Mouse (Mus musculus) MEL (cell line): ENCODE measurements at regions not wholly inside any gene's neighbourhood (a gene's known extent, or its start where the extent isn't known, plus 50 kb on each side); places are given as distances from the start of the nearest gene placed in this dataset.

Source experiments
- DNase-seq: peaks from one replicate; pipeline ENCODE4 v3.0.0; 2011; ENCODE audit warnings: low read depth, low spot score
- H3K27ac ChIP-seq: 2 replicates; pipeline ENCODE4 v1.5.1; 2012; ENCODE audit warnings: low read depth, mild to moderate bottlenecking, control low read depth, low read length, moderate library complexity; ENCODE audit not compliant: control insufficient read depth
- H3K27me3 ChIP-seq, 2 experiments: fragments of 150-350 bp in 1 of 2; sonication (generic) in 1 of 2; 2 replicates each; pipeline ENCODE4 v1.6.1; 2012; ENCODE audit warnings: low read length in 2 of 2, mild to moderate bottlenecking in 2 of 2, improper control_type of control experiment in 1 of 2, moderate library complexity in 1 of 2; ENCODE audit not compliant: insufficient read depth in 2 of 2, control insufficient read depth in 1 of 2
- H3K36me3 ChIP-seq, 2 experiments: 2 replicates each; pipeline ENCODE4 v1.6.1; 2012 to 2014; ENCODE audit warnings: low read length in 2 of 2, improper control_type of control experiment in 1 of 2, inconsistent platforms in 1 of 2, mild to moderate bottlenecking in 1 of 2; ENCODE audit not compliant: insufficient read depth in 2 of 2, control insufficient read depth in 1 of 2
- H3K4me1 ChIP-seq, 2 experiments: fragments of 150-350 bp in 1 of 2; sonication (generic) in 1 of 2; 2 replicates each; pipeline ENCODE4 v1.6.1; 2012; ENCODE audit warnings: low read length in 2 of 2, improper control_type of control experiment in 1 of 2, mild to moderate bottlenecking in 1 of 2; ENCODE audit not compliant: insufficient read depth in 2 of 2, control insufficient read depth in 1 of 2
- H3K4me3 ChIP-seq, 2 experiments: fragments of 150-350 bp in 1 of 2; sonication (generic) in 1 of 2; 2 replicates each; pipeline ENCODE4 v1.5.1; 2012; ENCODE audit warnings: low read depth in 2 of 2, low read length in 2 of 2, mild to moderate bottlenecking in 2 of 2, moderate library complexity in 2 of 2, control low read depth in 1 of 2, improper control_type of control experiment in 1 of 2; ENCODE audit not compliant: control insufficient read depth in 1 of 2, insufficient read depth in 1 of 2
- H3K79me2 ChIP-seq: 2 replicates; pipeline ENCODE4 v1.6.1; 2012; ENCODE audit warnings: mild to moderate bottlenecking, low read length, moderate library complexity; ENCODE audit not compliant: control insufficient read depth, poor library complexity, insufficient read depth
- H3K9ac ChIP-seq: 2 replicates; pipeline ENCODE4 v1.6.1; 2012; ENCODE audit warnings: low read depth, mild to moderate bottlenecking, control low read depth, low read length, moderate library complexity; ENCODE audit not compliant: control insufficient read depth, poor library complexity, severe bottlenecking
- H3K9me3 ChIP-seq: fragments of 150-350 bp; sonication (generic); replicated peaks from 2 replicates; pipeline ENCODE4 v1.6.1; 2012; ENCODE audit warnings: mild to moderate bottlenecking, low read length, improper control_type of control experiment, moderate library complexity; ENCODE audit not compliant: insufficient read depth
- BHLHE40 ChIP-seq: IDR thresholded peaks from 2 replicates; pipeline ENCODE4 v1.6.1; 2012; ENCODE audit warnings: low read depth, mild to moderate bottlenecking, inconsistent platforms, low read length, improper control_type of control experiment, borderline replicate concordance
- CTCF ChIP-seq, 3 experiments: IDR thresholded peaks in 2 of 3; conservative IDR thresholded peaks in 1 of 3; 2 replicates each; pipeline ENCODE4 v1.5.1; 2011 to 2012; ENCODE audit warnings: low read length in 3 of 3, low read depth in 2 of 3, mild to moderate bottlenecking in 2 of 3, improper control_type of control experiment in 1 of 3, inconsistent platforms in 1 of 3, mixed read lengths in 1 of 3, moderate library complexity in 1 of 3; ENCODE audit not compliant: control insufficient read depth in 1 of 3, insufficient read depth in 1 of 3, poor library complexity in 1 of 3, severe bottlenecking in 1 of 3
- ELF1 ChIP-seq: IDR thresholded peaks from 2 replicates; pipeline ENCODE4 v1.6.1; 2014; ENCODE audit warnings: low read depth, mild to moderate bottlenecking, inconsistent platforms, low read length, improper control_type of control experiment, moderate library complexity
- KAT2A ChIP-seq: conservative IDR thresholded peaks from 2 replicates; pipeline ENCODE4 v1.6.1; 2012; ENCODE audit warnings: low read depth, low read length, improper control_type of control experiment, inconsistent platforms
- MYB ChIP-seq: IDR thresholded peaks from 2 replicates; pipeline ENCODE4 v1.6.1; 2011; ENCODE audit warnings: mild to moderate bottlenecking, low read depth, low read length, improper control_type of control experiment
- NELFE ChIP-seq: IDR thresholded peaks from 2 replicates; pipeline ENCODE4 v1.6.1; 2011; ENCODE audit warnings: low read depth, low read length, improper control_type of control experiment
- NRF1 ChIP-seq: IDR thresholded peaks from 2 replicates; pipeline ENCODE4 v1.6.1; 2014; ENCODE audit warnings: low read depth, mild to moderate bottlenecking, inconsistent platforms, low read length, improper control_type of control experiment, moderate library complexity; ENCODE audit not compliant: poor library complexity, insufficient read depth, severe bottlenecking
- POLR2AphosphoS2 ChIP-seq: IDR thresholded peaks from 2 replicates; pipeline ENCODE4 v1.6.1; 2011; ENCODE audit warnings: low read length, improper control_type of control experiment
- RAD21 ChIP-seq: IDR thresholded peaks from 2 replicates; pipeline ENCODE4 v1.6.1; 2011; ENCODE audit warnings: mild to moderate bottlenecking, low read depth, low read length, improper control_type of control experiment
- SIN3A ChIP-seq: IDR thresholded peaks from 2 replicates; pipeline ENCODE4 v1.6.1; 2012; ENCODE audit warnings: low read length, improper control_type of control experiment, inconsistent platforms
- SMC3 ChIP-seq: IDR thresholded peaks from 2 replicates; pipeline ENCODE4 v1.6.1; 2011; ENCODE audit warnings: low read depth, low read length, improper control_type of control experiment
- ZC3H11A ChIP-seq: IDR thresholded peaks from 2 replicates; pipeline ENCODE4 v1.6.1; 2012; ENCODE audit warnings: low read depth, mild to moderate bottlenecking, inconsistent platforms, low read length, improper control_type of control experiment
- ZKSCAN1 ChIP-seq: IDR thresholded peaks from 2 replicates; pipeline ENCODE4 v1.6.1; 2012; ENCODE audit warnings: low read depth, mild to moderate bottlenecking, inconsistent platforms, low read length, improper control_type of control experiment, moderate library complexity
- ZNF384 ChIP-seq: IDR thresholded peaks from 2 replicates; pipeline ENCODE4 v1.6.1; 2012; ENCODE audit warnings: low read depth, mild to moderate bottlenecking, inconsistent platforms, low read length, improper control_type of control experiment

DNA sequence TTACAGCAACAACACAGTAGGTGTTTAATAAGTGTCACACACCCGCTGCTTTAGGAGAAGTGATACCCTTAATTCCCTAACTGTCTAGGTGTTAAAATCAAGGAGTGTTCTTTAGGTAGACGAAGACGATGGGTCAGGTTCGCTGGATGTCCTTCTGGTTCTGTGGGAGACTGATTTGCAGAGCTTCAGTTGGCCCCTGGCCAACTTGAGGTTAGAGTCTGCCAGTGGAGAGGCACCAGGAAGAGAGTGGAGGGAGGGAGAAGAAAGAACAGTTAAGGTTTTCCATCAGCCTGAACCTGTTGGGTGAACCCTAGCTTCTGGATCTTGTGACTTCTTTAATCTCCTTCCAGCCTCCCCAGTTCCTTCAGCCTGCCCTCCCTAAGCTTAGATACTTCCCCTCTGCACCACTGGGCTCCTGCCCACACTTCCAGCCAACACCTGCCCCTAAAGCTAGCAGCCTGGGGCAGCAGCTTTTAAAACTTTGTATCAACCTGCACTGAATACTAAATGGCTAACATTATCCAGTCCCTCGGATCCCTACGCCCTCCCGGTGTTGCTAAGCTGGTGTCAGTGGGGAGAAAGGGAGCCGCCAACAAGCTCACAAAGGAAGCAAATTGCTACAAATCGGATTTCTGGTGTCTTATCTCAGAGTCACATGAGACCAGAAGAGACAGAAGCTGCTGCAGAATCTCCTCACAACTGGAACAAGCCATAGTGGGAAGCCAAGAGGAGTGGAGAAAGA, 62.1 kb upstream of the Adgrl1 start:
- TF ChIP-seq ELF1 (no peak), NELFE (no peak), ZC3H11A (no peak), NRF1 (no peak), MYB (no peak), ZNF384 (no peak), POLR2AphosphoS2 (no peak), BHLHE40 (no peak), KAT2A (no peak), SMC3 (no peak), RAD21 (no peak)
- no peak overlapping the region for H3K9ac ChIP-seq

DNA sequence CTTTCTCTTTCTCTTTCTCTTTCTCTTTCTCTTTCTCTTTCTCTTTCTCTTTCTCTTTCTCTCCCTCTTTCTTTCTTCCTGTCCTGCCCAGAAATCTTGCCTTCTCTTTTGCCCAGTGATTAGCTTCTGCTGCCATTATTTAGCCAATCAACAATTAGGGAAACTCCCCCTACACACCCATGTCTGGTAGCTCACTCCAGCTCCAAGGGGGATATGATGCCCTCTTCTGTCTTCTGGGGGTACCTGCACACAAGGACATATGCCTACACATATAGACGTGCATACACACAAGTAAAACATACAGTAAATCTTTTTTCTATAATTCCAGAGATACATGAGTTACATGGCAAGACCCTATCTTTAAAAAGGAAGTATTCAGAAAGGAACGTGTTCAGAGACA, 70.1 kb upstream of the Adgrl1 start:
- peak; percentile 39 for DNase-seq
- Histone ChIP-seq H3K27ac (no peak overlapping the region), H3K27me3 (no peaks in the 10 kb centered on the region; a peak in 1 of 4 replicates), H3K9me3 (no peaks in the 10 kb centered on the region), H3K4me1 (no peaks in the 10 kb centered on the region), H3K4me3 (no peak overlapping the region), H3K9ac (no peak overlapping the region), H3K36me3 (no peaks in the 10 kb centered on the region), H3K79me2 (no peaks in the 10 kb centered on the region)
- TF ChIP-seq POLR2AphosphoS2, result no peak
- peak in 2 of 3 experiments; percentile 1 to 30; a peak in 2 of 6 replicates for TF ChIP-seq CTCF (IDR thresholded peaks at IDR 0.05 in 2 of 3, conservative IDR thresholded peaks at IDR 0.05 in 1 of 3; ENCODE audit: control insufficient read depth in 1 of 3, insufficient read depth in 1 of 3, low read depth in 2 of 3, low read length in 3 of 3, poor library complexity in 1 of 3, severe bottlenecking in 1 of 3)
- TF ChIP-seq ZKSCAN1, result no peak
- TF ChIP-seq SMC3, result peak; percentile 44
- TF ChIP-seq RAD21, result peak; percentile 13
- TF ChIP-seq SIN3A, result no peak
- TF ChIP-seq, all 39 proteins: peak for 3

More for the DNA sequence above, 62.1 kb upstream of the Adgrl1 start:
- no peak for DNase-seq
- H3K36me3 ChIP-seq, result no peaks in the 10 kb centered on the region
- H3K79me2 ChIP-seq, result no peaks in the 10 kb centered on the region
- H3K27ac ChIP-seq, result no peak overlapping the region
- no peaks in the 10 kb centered on the region for H3K4me1 ChIP-seq
- H3K27me3 ChIP-seq, result peaks cover 1 to 7% of the 10 kb centered on the region in 2 experiments; a peak in 3 of 4 replicates
- H3K9me3 ChIP-seq, result no peaks in the 10 kb centered on the region
- no peak overlapping the region for H3K4me3 ChIP-seq
